Mouse (Mus musculus): Measurements from ENCODE around the gene Fndc3b.

- TF ChIP-seq EP300 (IDR thresholded peaks at IDR 0.05; ENCODE audit: low read depth) (no peak), CTCF (IDR thresholded peaks at IDR 0.05; ENCODE audit: low read depth) (no peak)
These were observed 16.5 kb downstream of the Fndc3b start for GRCm38 (mm10) chr3:27694586-27694985.

Measured in liver, postnatal 0 days (tissue).